8 mouse cellular contexts compared by ENCODE assay signal in the genomic region with DNA sequence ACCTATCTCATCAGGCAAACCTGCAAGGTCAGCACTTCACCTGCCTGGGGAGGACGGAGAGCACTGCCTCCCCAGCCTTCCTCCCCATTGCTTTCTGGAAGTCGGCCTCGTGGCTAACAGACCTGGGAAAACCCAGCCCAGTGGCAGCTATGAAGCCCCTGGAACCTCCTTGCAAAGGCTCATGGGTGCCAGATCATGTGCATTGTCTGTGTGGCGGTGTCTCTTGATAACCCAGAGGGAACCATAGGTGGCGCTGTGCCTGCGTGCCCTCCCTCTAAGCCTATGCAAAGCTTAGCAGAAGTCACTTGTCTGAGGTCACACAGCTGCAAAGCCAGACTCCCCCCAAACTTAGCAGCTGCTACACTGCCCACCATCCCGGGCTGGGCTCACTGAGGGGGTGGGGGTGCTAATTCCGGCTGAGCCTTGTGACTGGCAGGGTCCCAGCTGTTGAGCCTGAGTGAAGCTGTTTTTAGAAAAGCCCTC. TPM values are rescaled to one million over a fixed set of nuclear protein-coding genes. Genes with fewer than 3 reads are reported as not detected.
DNase-seq lines count a peak whose midpoint lies in the region; ATAC-seq and TF ChIP-seq lines count a peak whose summit lies in the region.

No protein-coding gene starts in this region.

- no peak for TF ChIP-seq POLR2A in myocyte (IDR thresholded peaks at IDR 0.05; ENCODE audit: insufficient read length, low read depth)

- H3K4me1 ChIP-seq in embryonic facial prominence, embryonic 15.5 days = peaks cover 35% of the 10 kb centered on the region
- H3K4me1 ChIP-seq in heart, embryonic 13.5 days = peaks cover 61% of the 10 kb centered on the region
- H3K4me1 ChIP-seq in liver, embryonic 12.5 days = peaks cover 50% of the 10 kb centered on the region
- peaks cover 25% of the 10 kb centered on the region for H3K4me1 ChIP-seq in stomach, embryonic 16.5 days (ENCODE audit: control insufficient read depth, insufficient read depth, low read length)

- no peak overlapping the region for H3K27ac ChIP-seq in embryonic facial prominence, embryonic 15.5 days (replicated peaks)
- H3K27ac ChIP-seq in heart, embryonic 13.5 days (replicated peaks) = peak overlapping the region; percentile 95
- H3K27ac ChIP-seq in liver, embryonic 12.5 days = peak overlapping the region; percentile 12; the same call in 1 of the 2 replicates
- 0 out of 2 replicates have a peak overlapping the region, but pooled peaks have one; percentile 3 for H3K27ac ChIP-seq in stomach, embryonic 16.5 days (ENCODE audit: low read length)

- WGBS in embryonic facial prominence, embryonic 15.5 days = 12% methylated on average over 8 of the region's 8 CpGs
- WGBS in heart, embryonic 13.5 days = 5% methylated on average over 8 of the region's 8 CpGs
- whole genome bisulfite sequencing in liver, embryonic 12.5 days (ENCODE audit: insufficient replicate concordance) = 6% methylated on average over 8 of the region's 8 CpGs
- 17% methylated on average over 8 of the region's 8 CpGs for WGBS in stomach, embryonic 16.5 days

- peak; percentile 65 for DNase-seq in 3T3-L1 (ENCODE audit: low read depth, low spot score)
- peak; percentile 89 for DNase-seq in R1 (ENCODE audit: low read depth, low spot score)
- DNase-seq in kidney, postnatal 10 days = peak; percentile 80

- peak; percentile 63 for ATAC-seq in embryonic facial prominence, embryonic 15.5 days (ENCODE audit: insufficient number of reproducible peaks, low FRiP score, low TSS enrichment, low read depth)
- ATAC-seq in heart, embryonic 13.5 days (ENCODE audit: extremely low read depth, insufficient number of reproducible peaks, low FRiP score, low TSS enrichment) = peak; percentile 56; the same call in 1 of the 2 replicates
- ATAC-seq in liver, embryonic 12.5 days = peak; percentile 52
- ATAC-seq in stomach, embryonic 16.5 days (ENCODE audit: insufficient read depth, low FRiP score) = peak; percentile 61; the same call in 1 of the 2 replicates

- no peak overlapping the region for H3ac ChIP-seq in myocyte (ENCODE audit: control insufficient read depth, insufficient read length)

- H3K9ac ChIP-seq in embryonic facial prominence, embryonic 15.5 days = no peak overlapping the region
- peak overlapping the region; percentile 53 for H3K9ac ChIP-seq in heart, embryonic 13.5 days
- no peak overlapping the region for H3K9ac ChIP-seq in liver, embryonic 12.5 days
- H3K9ac ChIP-seq in stomach, embryonic 16.5 days (ENCODE audit: low read length) = no peak overlapping the region

- H3K36me3 ChIP-seq in embryonic facial prominence, embryonic 15.5 days = no peaks in the 10 kb centered on the region
- no peaks in the 10 kb centered on the region for H3K36me3 ChIP-seq in heart, embryonic 13.5 days
- H3K36me3 ChIP-seq in liver, embryonic 12.5 days = peaks cover 6% of the 10 kb centered on the region; the same call in 1 of the 2 replicates
- H3K36me3 ChIP-seq in myocyte (ENCODE audit: control insufficient read depth, insufficient read depth) = peaks cover 11% of the 10 kb centered on the region
- no peaks in the 10 kb centered on the region for H3K36me3 ChIP-seq in stomach, embryonic 16.5 days (ENCODE audit: control insufficient read depth, insufficient read depth, low read length)

- H3K4me3 ChIP-seq in embryonic facial prominence, embryonic 15.5 days (replicated peaks) = no peak overlapping the region
- no peak overlapping the region for H3K4me3 ChIP-seq in heart, embryonic 13.5 days
- no peak overlapping the region for H3K4me3 ChIP-seq in liver, embryonic 12.5 days
- no peak overlapping the region for H3K4me3 ChIP-seq in myocyte
- no peak overlapping the region for H3K4me3 ChIP-seq in stomach, embryonic 16.5 days (replicated peaks; ENCODE audit: low read length)

- no peaks in the 10 kb centered on the region for H3K9me3 ChIP-seq in embryonic facial prominence, embryonic 15.5 days (replicated peaks)
- no peaks in the 10 kb centered on the region for H3K9me3 ChIP-seq in heart, embryonic 13.5 days
- no peaks in the 10 kb centered on the region for H3K9me3 ChIP-seq in liver, embryonic 12.5 days (replicated peaks)
- no peaks in the 10 kb centered on the region for H3K9me3 ChIP-seq in stomach, embryonic 16.5 days (replicated peaks; ENCODE audit: control insufficient read depth, low read length)

- H3K79me2 ChIP-seq in myocyte (ENCODE audit: control insufficient read depth, insufficient read depth) = no peaks in the 10 kb centered on the region

- H3K4me2 ChIP-seq in embryonic facial prominence, embryonic 15.5 days (replicated peaks) = 0 out of 2 replicates have a peak overlapping the region, but pooled peaks have one; percentile 12
- peak overlapping the region; percentile 90 for H3K4me2 ChIP-seq in heart, embryonic 13.5 days
- no peak overlapping the region for H3K4me2 ChIP-seq in liver, embryonic 12.5 days
- peak overlapping the region; percentile 96 for H3K4me2 ChIP-seq in myocyte (ENCODE audit: low read depth)
- H3K4me2 ChIP-seq in stomach, embryonic 16.5 days (ENCODE audit: low read depth, low read length) = no peak overlapping the region

- peaks cover 26% of the 10 kb centered on the region for H3K27me3 ChIP-seq in embryonic facial prominence, embryonic 15.5 days
- peaks cover 27% of the 10 kb centered on the region for H3K27me3 ChIP-seq in heart, embryonic 13.5 days (replicated peaks)
- H3K27me3 ChIP-seq in liver, embryonic 12.5 days (replicated peaks) = peaks cover 47% of the 10 kb centered on the region
- H3K27me3 ChIP-seq in myocyte (ENCODE audit: control insufficient read depth, insufficient read depth, insufficient read length) = no peaks in the 10 kb centered on the region
- peaks cover 4% of the 10 kb centered on the region; the same call in 1 of the 2 replicates for H3K27me3 ChIP-seq in stomach, embryonic 16.5 days (ENCODE audit: control insufficient read depth, insufficient read depth, low read length)

TF ChIP-seq in myocyte, 11 proteins besides CTCF, POLR2A, EP300 and RAD21:
- TF ChIP-seq TCF12 (IDR thresholded peaks at IDR 0.05; ENCODE audit: insufficient read depth, poor library complexity, severe bottlenecking) (peak; percentile 79), E2F4 (IDR thresholded peaks at IDR 0.05; ENCODE audit: insufficient read depth) (no peak), CEBPB (IDR thresholded peaks at IDR 0.05; ENCODE audit: insufficient read depth, poor library complexity, severe bottlenecking) (no peak), MYOG (IDR thresholded peaks at IDR 0.05; ENCODE audit: control insufficient read depth in 1 of 3, insufficient read depth in 1 of 3, insufficient read length in 2 of 3, low read depth in 2 of 3) (peak; percentile 80 to 96 (median 88)), USF1 (IDR thresholded peaks at IDR 0.05; ENCODE audit: low read depth) (no peak), TCF3 (IDR thresholded peaks at IDR 0.05; ENCODE audit: insufficient read length, low read depth) (peak; percentile 74), MYOD1 (IDR thresholded peaks at IDR 0.05; ENCODE audit: control insufficient read depth in 1 of 3, insufficient read length in 2 of 3, low read depth in 2 of 3) (peak in 2 of 3 experiments; percentile 57 to 94), SRF (IDR thresholded peaks at IDR 0.05; ENCODE audit: control insufficient read depth, insufficient read length, low read depth) (no peak), REST (IDR thresholded peaks at IDR 0.05; ENCODE audit: insufficient read depth, insufficient read length) (no peak), MAX (IDR thresholded peaks at IDR 0.05; ENCODE audit: low read depth) (no peak), POLR2AphosphoS2 (IDR thresholded peaks at IDR 0.05; ENCODE audit: insufficient read length, low read depth) (peak; percentile 85)

RNA-seq across cellular contexts. Expression of gene Adssl1, which starts 1.9 kb away (rescaled TPM):
- polyA plus RNA-seq in embryonic facial prominence, embryonic 15.5 days (2015; fragmentation: Nextera tagmentation; extraction: Ambion mirVana) = 12.4 and 17.5 TPM in 2 replicates
- polyA plus RNA-seq in heart, embryonic 13.5 days (2015; fragmentation: Nextera tagmentation; extraction: Ambion mirVana) = 69.3 and 83.9 TPM in 2 replicates
- 5.2 and 5.6 TPM in 2 replicates for polyA plus RNA-seq in liver, embryonic 12.5 days (2016; fragmentation: Nextera tagmentation; extraction: Ambion mirVana)
- 202 TPM for polyA plus RNA-seq in myocyte (2012; fragmentation: generic; extraction: Trizol)
- 2.7 and 10.3 TPM in 2 replicates for polyA plus RNA-seq in stomach, embryonic 16.5 days (2015; fragmentation: Nextera tagmentation; extraction: Ambion mirVana)

RNA-seq across cellular contexts. Expression of gene Siva1, which starts 26.5 kb away (rescaled TPM):
- 196 and 219 TPM in 2 replicates for polyA plus RNA-seq in embryonic facial prominence, embryonic 15.5 days (2015; fragmentation: Nextera tagmentation; extraction: Ambion mirVana)
- polyA plus RNA-seq in heart, embryonic 13.5 days (2015; fragmentation: Nextera tagmentation; extraction: Ambion mirVana) = 129 and 149 TPM in 2 replicates
- polyA plus RNA-seq in liver, embryonic 12.5 days (2016; fragmentation: Nextera tagmentation; extraction: Ambion mirVana) = 126 and 137 TPM in 2 replicates
- 85.6 TPM for polyA plus RNA-seq in myocyte (2012; fragmentation: generic; extraction: Trizol)
- 152 and 171 TPM in 2 replicates for polyA plus RNA-seq in stomach, embryonic 16.5 days (2015; fragmentation: Nextera tagmentation; extraction: Ambion mirVana)

RNA-seq across cellular contexts. Expression of gene Inf2, which starts 29.4 kb away (rescaled TPM):
- 5.8 and 6.7 TPM in 2 replicates for polyA plus RNA-seq in embryonic facial prominence, embryonic 15.5 days (2015; fragmentation: Nextera tagmentation; extraction: Ambion mirVana)
- polyA plus RNA-seq in heart, embryonic 13.5 days (2015; fragmentation: Nextera tagmentation; extraction: Ambion mirVana) = 3.2 TPM in 2 replicates
- 2.2 and 2.7 TPM in 2 replicates for polyA plus RNA-seq in liver, embryonic 12.5 days (2016; fragmentation: Nextera tagmentation; extraction: Ambion mirVana)
- 70.1 TPM for polyA plus RNA-seq in myocyte (2012; fragmentation: generic; extraction: Trizol)
- 2.9 and 3.9 TPM in 2 replicates for polyA plus RNA-seq in stomach, embryonic 16.5 days (2015; fragmentation: Nextera tagmentation; extraction: Ambion mirVana)

RNA-seq across cellular contexts. Expression of gene Akt1, which starts 56.7 kb away (rescaled TPM):
- polyA plus RNA-seq in embryonic facial prominence, embryonic 15.5 days (2015; fragmentation: Nextera tagmentation; extraction: Ambion mirVana) = 84.9 and 112 TPM in 2 replicates
- polyA plus RNA-seq in heart, embryonic 13.5 days (2015; fragmentation: Nextera tagmentation; extraction: Ambion mirVana) = 59.2 and 66.6 TPM in 2 replicates
- polyA plus RNA-seq in liver, embryonic 12.5 days (2016; fragmentation: Nextera tagmentation; extraction: Ambion mirVana) = 76.6 and 81.8 TPM in 2 replicates
- polyA plus RNA-seq in myocyte (2012; fragmentation: generic; extraction: Trizol) = 352 TPM
- polyA plus RNA-seq in stomach, embryonic 16.5 days (2015; fragmentation: Nextera tagmentation; extraction: Ambion mirVana) = 50.7 and 52.8 TPM in 2 replicates

Comparison
In these comparisons a context has a peak if more than half of its experiments do, and no peak if none do; other contexts are left out.
1. H3K4me2 ChIP-seq: peak in embryonic facial prominence, embryonic 15.5 days (single experiment), heart, embryonic 13.5 days (single experiment) and myocyte (single experiment); none in liver, embryonic 12.5 days (single experiment) and stomach, embryonic 16.5 days (single experiment).
2. Peak in every context shown above with its lines, with median percentiles within 50 percentile points of each other: DNase-seq and ATAC-seq.